Mouse (Mus musculus) thymus, postnatal 4 days (tissue): Measurements from ENCODE around the gene Gm19345.
A peak's percentile ranks its signal among the peaks of the same experiment; 100 is the strongest.

Source experiments
- DNase-seq: peaks from one replicate; pipeline ENCODE4 v3.0.0; 2021

The Gm19345 gene

DNA sequence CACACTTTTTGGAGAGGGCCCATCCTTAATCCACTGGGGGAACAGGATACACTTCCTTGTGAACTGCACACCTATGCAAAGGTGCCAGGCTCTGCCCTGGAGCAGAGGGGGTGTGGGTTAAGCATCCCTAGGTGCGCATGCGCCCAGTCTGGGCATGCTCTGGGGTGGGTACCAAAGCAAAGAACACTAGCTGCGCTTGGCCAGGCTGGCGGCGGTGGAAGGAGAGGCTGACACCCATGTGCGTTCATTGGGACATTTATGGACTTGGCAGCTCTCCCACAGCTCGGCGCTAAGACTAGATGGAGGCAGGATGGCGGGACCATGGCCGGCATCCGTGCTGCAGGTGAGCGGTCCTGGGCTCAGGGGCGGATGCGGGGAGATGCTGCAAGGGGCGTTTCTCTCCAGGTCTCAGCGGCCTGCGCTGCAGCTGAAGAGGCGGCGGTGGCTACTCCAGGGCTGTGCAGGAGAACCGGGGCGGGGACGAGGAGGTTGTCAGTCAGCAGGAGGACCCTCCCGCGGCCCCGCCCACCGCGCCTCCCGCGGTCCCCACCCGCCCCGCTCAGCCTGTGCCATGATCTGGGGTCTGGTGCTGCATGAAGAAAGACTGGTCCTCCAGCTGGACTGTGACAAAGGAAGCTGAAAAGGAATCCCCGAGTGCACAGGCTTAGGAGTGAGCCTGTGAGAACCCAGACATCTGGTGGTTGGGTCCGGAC, at the start of gene Gm19345:
Gene Gm19345 (plus strand): TSS at position 146 of the 713 bp plus-strand sequence.
- DNase-seq: peak; percentile 74

DNA sequence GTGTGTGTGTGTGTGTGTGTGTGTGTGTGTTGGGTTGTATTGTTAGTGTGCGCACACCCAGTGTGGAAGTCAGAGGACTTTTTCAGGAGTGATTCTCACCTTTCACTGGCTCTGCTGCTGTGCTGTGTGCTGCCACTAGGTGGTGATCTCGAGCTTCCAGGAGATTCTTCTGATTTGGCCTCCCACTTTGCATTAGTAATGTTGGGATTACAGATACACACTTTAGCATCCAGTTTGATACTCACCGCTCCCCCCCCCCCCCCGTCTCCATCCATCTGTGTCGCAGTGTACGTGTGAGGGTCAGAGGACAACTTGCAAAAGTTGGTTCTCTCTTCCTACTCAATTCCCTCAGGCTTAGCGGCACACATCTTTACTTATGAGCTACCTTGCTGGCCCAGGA, 48.8 kb upstream of the Gm19345 start:
- peak; percentile 88 for DNase-seq

DNA sequence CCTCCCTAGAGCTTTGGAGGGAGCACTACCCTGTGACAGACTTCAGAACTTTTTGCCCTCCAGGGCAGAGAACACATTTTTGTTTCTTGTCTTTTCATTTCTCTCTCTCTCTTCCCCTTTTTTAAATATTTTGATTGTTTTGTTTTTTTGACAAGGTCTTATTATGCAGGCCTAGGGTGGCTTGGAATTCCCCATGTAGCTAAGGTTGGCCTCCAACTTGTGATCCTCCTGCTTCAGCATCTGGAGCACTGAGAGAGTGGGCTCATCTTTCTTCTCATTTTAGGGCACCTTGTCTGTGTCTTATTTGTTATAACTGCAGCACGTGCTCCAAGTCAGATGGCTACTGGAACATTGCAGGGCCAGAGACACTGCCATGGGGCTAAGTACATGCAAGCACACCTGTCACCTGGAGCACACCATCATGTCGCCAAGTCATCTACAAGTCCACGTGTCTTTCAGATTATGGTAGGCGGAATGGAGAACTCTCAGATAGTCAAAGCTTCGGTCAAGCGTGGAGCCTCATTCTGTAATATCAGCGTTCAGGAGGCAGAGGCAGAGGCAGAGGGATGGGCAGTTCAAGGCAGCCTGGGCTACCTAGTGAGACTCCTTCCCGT, 45.3 kb upstream of the Gm19345 start:
- no peak for DNase-seq

DNA sequence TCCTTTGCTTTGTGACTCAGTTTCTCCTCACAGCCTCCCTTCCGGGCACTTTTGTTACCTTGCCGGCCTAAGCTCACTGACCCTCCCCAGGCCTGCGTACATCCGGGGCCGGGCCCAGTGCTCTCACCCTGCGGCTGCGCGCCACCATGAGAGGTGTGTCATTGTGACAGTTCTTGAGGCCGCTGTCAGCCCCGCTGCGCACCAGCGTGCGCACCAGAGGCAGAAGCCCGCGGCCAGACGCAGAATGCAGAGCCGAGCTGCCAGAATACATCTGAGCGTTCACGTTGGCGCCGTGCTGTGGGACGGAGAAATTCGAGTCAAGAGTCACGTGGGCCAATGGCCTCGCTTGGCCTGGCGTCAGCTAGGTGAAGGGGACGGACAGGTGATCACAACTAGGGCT, 42.4 kb upstream of the Gm19345 start:
- no peak for DNase-seq

DNA sequence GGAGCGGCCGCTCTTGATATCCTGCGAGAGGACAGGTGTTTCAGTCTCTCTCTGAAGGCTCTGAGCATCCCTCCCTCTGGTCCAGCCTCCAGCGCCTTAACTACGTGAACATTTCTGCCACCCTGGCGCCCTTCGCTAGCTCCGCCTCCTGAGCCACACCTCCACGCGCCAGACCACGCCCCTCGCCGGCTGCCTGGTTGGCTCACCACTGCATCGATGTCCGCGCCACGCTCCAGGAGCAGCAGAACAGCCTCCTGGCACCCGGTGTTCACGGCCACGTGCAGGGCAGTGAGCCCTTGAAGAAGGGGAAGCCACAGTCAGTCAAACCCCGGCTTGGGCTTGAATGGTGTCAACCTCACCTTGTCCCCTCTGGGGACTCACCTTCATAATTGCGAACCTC, 40.7 kb upstream of the Gm19345 start:
- DNase-seq: peak; percentile 68

DNA sequence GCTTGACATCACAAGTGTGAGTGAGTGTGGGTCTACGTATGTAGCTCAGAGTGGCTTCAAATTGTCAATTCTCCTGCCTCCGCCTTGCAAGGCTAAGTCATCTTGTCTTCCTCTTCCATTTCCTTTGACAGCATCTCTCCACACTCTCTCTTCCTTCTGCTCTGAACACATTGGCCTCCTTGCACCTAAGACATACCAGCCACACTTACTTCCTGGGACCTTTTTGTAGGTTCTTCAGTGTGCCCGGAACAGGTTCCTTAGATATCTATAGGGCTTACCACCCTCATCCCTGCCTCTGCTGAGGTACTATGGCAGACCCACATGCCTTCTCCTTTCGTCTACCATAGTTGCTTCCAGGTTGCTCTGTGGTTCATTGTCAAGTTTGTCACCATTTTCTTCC, 38.6 kb upstream of the Gm19345 start:
- DNase-seq: no peak

DNA sequence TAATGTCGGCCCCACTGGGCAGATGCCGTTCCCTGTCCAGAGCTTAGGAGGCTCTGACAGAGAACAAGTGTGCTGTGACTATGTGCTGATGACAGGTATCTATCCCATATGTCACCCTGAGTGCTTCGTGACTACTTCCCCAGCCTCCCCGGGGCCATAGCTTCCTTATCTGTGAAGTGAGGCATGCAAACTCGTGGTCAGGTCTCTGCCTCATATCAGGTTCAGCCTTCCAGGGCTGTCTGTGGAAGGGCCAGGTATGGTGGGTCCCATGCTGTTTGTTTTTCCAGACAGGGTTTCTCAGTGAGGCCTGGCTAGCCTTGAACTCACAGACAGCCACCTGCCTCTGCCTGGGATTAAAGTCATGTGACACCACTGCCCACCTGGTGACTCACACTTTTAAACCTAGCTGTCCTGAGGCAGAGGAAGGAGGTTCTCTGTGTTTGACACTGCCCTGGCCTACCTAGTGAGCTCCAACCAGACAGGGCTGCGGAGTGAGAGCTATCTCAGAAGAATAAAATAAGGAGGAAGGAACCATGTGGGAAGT, 38.2 kb upstream of the Gm19345 start:
- DNase-seq: no peak

DNA sequence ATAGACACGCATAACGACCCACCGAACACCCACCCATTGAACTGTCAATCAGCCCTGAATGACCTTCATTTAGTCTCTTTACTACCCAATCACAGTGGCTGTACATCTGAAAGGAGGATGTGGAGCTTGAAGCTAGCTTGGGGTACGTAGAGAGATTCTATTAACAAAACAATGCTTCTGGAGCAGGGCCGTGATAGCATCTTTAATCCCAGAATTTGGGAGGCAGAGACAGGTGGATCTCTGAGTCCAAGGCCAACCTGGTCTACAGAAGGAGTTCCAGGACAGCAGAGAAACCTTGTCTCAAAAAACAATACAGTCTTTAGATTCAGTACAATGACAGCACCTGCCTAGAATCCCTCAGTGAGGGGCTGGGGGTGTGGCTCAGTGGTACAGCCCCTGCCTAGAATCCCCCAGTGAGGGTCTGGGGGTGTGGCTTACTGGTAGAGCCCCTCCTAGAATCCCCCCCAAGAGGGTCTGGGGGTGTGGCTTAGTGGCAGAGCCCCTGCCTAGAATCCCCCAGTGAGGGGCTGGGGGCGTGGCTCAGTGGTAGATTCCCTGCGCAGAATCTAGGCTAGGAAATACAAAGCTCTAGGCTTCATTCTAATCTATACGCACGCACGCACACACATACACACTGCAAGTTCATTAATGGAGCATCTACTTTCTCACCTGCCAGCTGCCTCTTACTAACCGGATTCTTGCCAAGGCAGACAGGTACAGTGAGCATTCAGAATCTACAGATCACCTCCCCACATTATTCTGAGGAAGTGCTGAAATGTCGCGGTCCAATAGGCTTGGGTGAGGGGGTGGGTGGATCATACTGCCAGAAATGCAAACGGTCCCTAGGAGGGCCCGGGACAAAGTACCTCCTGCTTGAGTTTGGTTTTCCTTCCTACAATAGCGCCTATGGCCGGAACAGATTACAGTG, 36.2 kb upstream of the Gm19345 start:
- DNase-seq: no peak

DNA sequence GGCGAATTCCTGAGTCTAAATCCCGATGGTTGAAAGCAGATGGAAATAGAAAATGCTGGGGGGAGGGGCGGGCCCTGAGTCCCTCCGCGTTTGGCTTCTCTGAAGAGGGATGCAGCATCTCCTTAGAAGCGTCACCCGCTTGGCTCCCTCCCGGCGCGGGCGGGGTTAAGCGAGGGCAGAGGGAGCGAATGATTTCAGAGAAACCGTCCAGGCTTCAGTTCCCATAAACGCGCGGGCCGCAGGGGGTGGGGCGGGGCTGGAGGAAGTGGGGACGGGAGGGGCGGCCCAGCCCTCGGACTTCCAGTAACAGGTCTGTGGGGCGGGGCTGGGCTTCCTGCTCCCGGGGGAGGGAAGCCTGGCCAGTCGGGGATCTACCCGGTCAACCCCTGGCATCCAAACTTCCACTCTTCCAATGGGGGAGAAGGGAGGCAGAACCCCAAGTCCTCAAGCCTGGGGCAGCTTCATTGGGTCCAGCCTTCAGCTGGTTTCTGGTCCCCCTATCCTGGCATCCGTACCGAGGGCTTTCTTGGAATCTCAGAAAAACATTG, 35.5 kb upstream of the Gm19345 start:
- peak; percentile 76 for DNase-seq

DNA sequence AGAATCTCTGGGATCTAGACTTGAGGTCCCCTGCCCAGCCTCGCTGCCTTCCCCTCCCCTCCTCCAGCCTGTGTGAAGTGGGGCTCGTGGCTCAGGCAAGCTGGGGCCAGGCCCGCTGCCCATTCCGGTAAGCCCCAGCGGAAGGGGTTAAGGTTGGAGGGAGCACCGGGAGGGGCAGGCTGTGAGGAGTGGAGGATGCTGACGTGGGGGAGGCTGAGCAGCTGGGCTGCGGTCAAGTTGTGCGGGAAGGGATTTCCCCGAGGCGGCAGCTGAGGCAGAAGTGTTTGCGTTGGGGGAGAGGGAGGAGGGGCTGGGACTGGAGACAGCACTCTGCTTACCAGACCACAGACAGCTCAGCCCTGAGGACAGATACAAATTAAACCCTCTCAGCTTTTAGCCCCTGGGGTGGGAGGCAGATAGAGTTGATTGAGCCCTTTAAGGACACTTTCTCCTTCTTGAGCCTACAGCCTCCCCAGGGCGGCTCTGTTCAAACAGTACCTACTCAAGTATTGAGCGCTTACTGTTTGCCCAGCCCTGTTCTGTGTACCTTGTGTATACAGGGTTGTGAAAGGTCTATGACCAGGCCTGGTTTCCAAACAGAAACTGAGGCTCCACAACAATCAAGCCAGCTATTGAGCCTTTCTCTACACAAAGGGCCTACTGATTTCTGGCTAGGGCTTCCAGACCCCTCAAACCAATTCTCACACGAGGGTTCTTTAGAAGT, 34.3 kb upstream of the Gm19345 start:
- DNase-seq: peak; percentile 74

DNA sequence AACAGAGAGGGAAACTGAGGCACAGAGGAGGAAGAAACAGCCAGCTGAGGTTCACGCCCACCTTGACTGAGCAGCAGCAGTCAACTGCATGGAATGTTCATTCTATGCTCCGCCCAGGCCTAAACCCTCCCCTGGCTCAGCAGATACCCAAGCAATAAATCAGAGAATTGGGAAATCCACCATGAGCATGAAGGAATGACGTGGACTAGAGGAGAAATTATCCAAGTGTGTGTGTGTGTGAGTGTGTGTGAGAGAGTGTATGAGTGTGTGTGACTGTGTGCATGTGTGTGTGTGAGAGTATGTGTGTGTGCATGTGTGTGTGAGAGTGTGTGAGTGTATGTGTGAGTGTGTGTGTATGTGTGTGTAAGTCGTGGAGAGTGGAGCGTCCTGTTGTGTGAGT, 33.4 kb upstream of the Gm19345 start:
- no peak for DNase-seq

DNA sequence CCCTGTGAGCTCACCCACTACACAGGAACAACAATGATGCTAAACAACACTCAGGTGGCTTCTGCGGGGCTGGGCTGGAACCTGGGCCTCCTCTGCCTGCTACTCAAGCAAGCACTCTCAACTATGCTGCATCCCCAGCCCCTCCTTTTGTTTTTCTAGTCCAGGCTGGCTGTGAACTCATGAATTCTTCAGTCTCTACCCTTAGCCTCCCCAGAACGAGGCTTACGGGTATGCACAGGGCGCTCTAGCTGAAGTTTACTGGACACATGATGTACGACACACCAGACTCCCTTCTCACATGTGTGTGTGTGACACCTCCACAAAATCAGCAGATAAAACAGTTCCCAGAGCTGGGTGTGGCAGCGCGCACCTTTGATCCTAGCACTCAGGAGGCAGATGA, 32.9 kb upstream of the Gm19345 start:
- DNase-seq: no peak

DNA sequence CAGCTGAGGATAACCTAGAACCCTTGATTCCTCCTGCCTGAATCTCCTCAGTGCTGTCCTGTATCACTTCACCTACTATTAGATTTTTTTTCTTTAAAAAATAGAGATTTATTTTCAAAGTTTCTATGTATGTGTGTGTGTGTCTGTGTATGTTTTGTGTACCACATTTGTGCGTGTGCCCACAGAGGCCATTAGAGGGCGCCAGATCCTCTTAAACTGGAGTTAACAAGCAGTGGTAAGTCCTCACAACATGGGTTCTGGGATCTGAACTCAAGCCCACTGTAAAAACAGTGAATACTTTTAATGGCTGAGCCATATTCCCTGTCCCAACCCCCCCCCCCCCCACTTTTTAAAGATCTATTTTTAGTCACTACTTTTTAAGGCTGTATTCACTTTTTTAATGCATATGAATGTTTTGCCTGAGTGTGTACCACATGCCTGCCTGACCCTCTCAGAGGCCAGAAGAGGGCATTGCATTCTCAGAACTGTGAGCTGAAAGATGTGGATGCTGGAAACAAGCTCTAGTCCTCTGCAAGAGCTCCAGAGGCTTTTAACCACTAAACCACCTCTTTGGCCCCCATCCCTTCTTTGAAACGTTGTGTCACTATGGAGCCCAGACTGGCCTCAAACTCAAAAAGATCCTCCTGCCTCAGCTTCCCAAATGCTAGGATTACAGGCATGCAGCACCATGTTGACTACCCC, 31.3 kb upstream of the Gm19345 start:
- DNase-seq: peak; percentile 39

DNA sequence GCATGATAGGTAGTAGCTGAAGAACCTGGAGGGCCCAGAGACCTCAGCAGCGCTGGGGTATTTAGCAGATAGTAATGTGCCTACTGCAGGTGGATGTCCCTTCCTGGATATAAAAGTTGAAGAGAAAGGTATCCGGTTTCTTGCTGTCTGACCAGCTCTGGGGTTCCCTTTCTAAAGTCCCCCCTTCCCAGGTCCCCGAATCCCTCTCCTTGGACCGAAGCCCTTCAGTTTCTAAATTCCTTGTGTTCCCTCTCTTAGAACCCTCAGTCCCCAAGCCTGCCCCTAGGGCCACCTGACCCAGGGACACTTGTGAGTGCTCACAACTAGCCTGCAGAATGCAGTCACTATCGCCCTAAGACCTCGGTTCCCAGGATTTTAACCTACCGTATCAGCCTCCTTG, 30.2 kb upstream of the Gm19345 start:
- DNase-seq: no peak

DNA sequence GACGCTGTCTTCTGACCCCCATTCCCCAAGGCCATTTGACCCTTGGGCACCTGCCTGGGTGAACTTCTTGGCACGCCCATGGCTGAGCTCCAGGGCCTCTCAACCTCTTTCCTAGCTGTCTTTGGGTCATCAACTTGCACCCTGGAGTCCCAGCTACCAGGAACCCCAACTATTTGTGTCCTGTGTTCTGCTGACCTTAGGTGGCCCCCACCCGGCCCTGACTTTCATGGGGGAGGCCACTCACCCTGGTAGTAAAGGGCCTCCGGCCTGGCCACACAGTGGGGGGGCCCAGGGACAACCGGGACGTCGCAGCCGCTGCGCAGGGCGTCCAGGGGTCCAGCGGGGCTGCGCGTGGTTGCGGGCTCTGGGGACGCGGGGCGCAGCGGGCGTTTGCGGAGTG, 29.6 kb upstream of the Gm19345 start:
- DNase-seq: no peak

DNA sequence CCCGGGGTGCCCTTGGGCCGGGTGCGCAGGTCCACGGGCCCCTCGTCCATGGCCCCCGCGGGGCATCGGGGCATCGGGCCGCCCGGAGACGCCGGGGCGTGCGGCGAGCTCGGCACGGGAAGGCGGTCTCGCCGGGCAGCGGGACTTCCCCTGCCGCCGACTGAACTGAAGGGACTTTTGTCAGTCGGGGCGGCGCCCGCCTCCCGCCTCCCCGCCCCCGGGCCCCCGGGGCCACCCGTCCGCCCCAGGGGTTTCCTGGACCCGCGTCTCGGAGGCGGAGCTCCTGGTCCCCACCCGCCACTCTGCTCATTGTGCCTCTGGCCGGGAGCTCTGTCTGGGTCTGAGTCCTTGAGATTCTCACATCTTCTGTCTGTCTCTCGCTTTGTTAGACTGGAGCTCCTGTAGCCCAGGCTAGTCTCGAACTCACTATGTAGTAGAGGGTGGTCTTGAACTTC, 29.2 kb upstream of the Gm19345 start, which contains the start of gene Bcl3:
Gene Bcl3 (minus strand): TSS at position 167 of the 455 bp plus-strand sequence.
- DNase-seq: peak; percentile 65

DNA sequence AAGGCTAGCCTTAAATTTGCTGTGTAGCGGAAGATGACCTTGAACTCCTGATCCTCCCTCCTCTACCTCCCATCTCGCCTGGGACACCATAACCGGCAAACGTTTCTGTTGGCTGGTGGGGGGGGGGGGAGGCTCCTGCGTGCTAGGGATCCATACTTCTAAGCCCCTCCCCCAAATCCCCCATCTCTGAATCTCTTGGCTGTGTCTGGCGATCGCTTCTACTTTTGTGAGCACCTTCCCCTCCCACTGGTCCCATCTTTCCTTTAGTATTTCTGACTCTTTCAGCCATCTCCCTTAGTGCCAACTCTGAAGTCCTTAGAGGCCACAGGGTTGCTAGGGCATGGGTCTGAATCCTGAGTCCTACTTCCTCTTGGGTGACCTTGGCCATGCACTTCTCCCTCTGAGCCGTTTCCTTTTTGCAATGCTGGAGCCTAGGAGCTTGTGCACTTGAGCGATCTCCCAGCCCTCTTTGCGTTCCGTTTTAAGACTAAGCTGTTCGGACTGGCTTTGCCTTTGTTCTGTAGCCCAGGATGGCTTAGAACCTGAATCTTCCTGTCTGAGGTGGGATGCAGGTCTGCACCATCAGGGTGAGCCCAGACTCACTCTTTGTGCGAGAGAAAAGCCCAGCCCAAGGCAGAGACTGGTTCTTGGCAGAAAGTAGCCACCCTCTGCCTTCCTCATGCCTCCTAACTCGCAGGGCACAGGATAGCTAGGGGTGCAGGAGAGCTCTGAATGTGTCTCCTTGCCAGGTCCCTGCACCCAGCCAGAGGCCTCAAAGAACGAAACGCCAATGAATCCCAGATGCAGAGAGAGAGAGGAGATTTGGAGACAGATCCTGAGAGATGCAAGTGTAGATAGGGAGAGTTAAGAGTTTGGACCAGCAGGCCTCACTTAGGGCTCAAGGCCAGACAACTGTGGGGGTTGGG, 28.3 kb upstream of the Gm19345 start:
- DNase-seq: no peak

DNA sequence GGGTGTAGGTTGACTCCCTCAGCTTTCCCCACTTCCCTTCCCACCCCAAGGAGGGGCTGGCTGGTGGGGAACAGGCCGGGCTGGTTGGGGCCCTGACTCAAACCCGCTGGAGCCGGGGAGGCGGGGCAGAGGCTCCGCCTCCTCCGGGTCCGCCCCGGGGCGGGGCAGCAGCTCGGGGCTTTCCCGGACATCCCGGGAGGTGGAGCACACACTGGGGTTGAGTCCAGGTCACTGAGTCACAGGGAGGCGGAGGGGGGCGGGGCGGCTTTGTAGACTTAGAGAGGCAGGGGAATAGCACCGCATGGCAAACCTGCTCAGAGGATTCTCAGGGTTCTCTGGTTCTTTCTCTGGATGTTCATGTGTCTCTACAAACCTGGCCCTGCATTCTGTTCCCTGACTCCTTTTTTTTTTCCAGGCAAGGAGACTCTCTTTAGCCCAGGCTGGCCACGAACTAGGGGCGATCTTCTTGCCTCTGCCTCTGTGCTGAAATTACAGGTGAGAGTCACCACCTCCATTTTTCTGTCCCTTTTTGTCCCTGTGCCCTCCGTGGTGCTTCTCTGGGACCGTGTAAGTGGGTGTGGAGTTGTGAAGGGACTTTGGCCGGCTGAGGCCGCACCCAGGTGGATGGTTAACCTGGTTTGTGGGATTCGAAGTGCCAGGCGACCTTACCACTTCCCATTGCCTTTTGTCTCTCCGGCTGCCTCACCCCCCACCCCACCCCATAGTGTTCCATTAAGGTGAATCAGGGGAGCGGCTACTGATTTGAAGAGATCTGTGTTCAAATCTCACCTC, 27.4 kb upstream of the Gm19345 start:
- DNase-seq: peak; percentile 79

DNA sequence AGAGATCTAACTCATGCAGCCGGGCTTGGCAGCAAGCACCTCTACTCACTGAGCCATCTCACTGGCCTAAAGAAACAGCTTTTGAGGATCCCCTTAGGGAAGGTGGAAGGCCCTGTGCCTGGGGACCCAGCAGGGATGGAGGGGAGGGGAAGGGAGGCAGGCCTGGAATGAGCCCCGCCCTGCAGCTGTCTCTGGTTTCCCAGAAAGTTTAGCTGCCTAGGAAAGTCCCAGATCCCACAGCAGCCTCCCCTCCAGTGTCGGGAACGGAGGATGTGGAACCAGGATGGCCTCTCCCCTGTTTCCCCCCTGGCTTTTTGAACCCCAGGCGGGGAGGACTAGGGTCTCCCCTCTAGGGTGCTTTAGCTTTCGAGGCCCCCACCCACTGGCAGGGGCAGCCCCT, 25.0 kb upstream of the Gm19345 start:
- no peak for DNase-seq

DNA sequence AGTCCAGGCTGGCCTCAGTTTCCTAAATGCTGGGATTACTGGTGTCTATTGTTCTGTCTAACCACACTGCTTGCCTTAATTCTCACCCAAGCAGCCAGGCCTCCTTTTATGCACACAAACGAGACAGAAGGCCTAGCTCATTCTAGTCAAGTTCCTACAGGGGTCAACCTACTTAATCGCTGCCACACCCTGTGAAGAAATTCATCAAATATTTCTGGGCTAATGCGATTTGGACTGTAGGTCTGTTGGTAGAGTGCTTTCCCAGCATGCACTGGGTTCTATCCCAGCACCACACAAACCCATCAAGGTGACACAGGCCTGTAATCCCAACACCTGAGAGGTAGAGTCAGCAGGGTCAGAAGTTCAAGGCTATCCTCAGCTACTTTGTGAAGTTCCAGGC, 22.1 kb upstream of the Gm19345 start:
- DNase-seq: no peak
